Mouse (Mus musculus): ENCODE results near the gene Fam129b. TPM values are rescaled to one million over a fixed set of nuclear protein-coding genes. Genes with fewer than 3 reads are reported as not detected.

Fam129b gene
- polyA plus RNA-seq, 1 experiment from 2014 or later, result 47.9 TPM

GRCm38 (mm10) chr2:32882283-32883043, 6.5 kb downstream of the Fam129b start:
- WGBS, result 62% methylated on average over 13 of the region's 21 CpGs
- Histone ChIP-seq H3K4me3 (no peak overlapping the region), H3K27me3 (ENCODE audit: low read depth, poor library complexity, severe bottlenecking) (no peaks in the 10 kb centered on the region), H3K36me3 (peaks cover 16% of the 10 kb centered on the region), H3K9me3 (replicated peaks) (no peaks in the 10 kb centered on the region), H3K4me1 (peaks cover 92% of the 10 kb centered on the region), H3K27ac (peak overlapping the region; percentile 80)
- no peak for DNase-seq (ENCODE audit: low spot score)

DNA sequence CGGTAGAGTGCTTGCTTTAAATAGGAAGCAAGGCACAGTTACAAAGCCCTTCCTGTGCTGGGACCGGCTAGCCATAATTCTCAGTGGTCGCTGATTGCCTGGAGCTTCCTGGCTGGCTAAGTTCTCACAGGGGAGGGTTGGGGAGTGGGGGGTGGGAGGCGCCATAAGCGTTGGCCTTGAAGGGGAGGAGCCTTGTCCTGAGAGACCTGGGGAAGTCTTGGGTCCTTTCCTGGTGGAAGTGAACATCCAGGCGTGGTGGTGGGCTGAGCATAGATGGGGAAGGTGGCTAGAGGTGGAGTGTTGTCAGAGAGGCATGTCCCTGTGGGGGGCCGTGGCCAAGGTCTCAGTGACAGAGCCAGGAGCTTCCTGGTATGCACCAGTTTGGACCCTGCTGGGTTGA, 8.8 kb downstream of the Fam129b start:
- Histone ChIP-seq H3K27ac (peak overlapping the region; percentile 80), H3K36me3 (peaks cover 16% of the 10 kb centered on the region), H3K4me1 (peaks cover 92% of the 10 kb centered on the region), H3K9me3 (replicated peaks) (no peaks in the 10 kb centered on the region), H3K27me3 (ENCODE audit: low read depth, poor library complexity, severe bottlenecking) (no peaks in the 10 kb centered on the region), H3K4me3 (peak overlapping the region; percentile 21; the same call in 1 of the 2 replicates)
- 19% methylated on average over 7 of the region's 7 CpGs for WGBS
- peak; percentile 55 for DNase-seq (ENCODE audit: low spot score)

- H3K4me1 ChIP-seq, result peaks cover 74% of the 10 kb centered on the region
- 14% methylated on average over 9 of the region's 9 CpGs for WGBS
- DNase-seq (ENCODE audit: low spot score), result peak; percentile 52
- H3K9me3 ChIP-seq (replicated peaks), result no peaks in the 10 kb centered on the region
- H3K4me3 ChIP-seq, result peak overlapping the region; percentile 31
- H3K27me3 ChIP-seq (ENCODE audit: low read depth, poor library complexity, severe bottlenecking), result no peaks in the 10 kb centered on the region
- H3K27ac ChIP-seq, result peak overlapping the region; percentile 95
- peaks cover 29% of the 10 kb centered on the region for H3K36me3 ChIP-seq
Measured at GRCm38 (mm10) chr2:32888029-32888428, 12.1 kb downstream of the Fam129b start.

GRCm38 (mm10) chr2:32888551-32888950, 12.6 kb downstream of the Fam129b start:
- WGBS, result 30% methylated on average over 3 of the region's 3 CpGs
- Histone ChIP-seq H3K9me3 (replicated peaks) (no peaks in the 10 kb centered on the region), H3K4me3 (peak overlapping the region; percentile 31), H3K27ac (peak overlapping the region; percentile 95), H3K36me3 (peaks cover 29% of the 10 kb centered on the region), H3K27me3 (ENCODE audit: low read depth, poor library complexity, severe bottlenecking) (no peaks in the 10 kb centered on the region), H3K4me1 (peaks cover 69% of the 10 kb centered on the region)
- DNase-seq (ENCODE audit: low spot score), result peak; percentile 63

GRCm38 (mm10) chr2:32890280-32890679, 14.4 kb downstream of the Fam129b start:
- Histone ChIP-seq H3K9me3 (replicated peaks) (no peaks in the 10 kb centered on the region), H3K4me3 (no peak overlapping the region), H3K4me1 (peaks cover 59% of the 10 kb centered on the region), H3K27ac (peak overlapping the region; percentile 95; the same call in 1 of the 2 replicates), H3K27me3 (ENCODE audit: low read depth, poor library complexity, severe bottlenecking) (no peaks in the 10 kb centered on the region), H3K36me3 (peaks cover 36% of the 10 kb centered on the region)
- DNase-seq (ENCODE audit: low spot score), result no peak
- WGBS, result 85% methylated on average over 3 of the region's 3 CpGs

DNA sequence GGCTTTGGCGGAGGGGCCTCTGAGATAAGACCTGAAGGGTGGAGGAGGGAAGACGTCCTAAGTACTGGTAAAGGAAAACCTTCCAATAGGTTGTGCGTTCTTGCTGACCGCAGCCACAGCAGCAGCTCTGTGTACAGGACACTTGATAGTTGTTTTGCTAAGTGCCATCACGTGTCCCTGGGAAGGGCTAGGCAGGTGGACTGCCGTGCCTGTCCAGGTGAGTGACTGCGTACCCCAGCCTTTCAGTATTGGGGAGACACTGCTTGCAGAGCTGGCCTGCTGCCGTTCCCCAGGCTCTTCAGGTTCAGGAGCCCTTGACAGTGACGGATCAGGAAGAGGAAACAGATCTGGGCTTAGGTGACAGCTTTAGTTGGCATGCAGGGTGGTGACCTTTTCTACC, 15.4 kb downstream of the Fam129b start:
- no peaks in the 10 kb centered on the region for H3K27me3 ChIP-seq (ENCODE audit: low read depth, poor library complexity, severe bottlenecking)
- WGBS, result 68% methylated on average over 9 of the region's 9 CpGs
- H3K4me3 ChIP-seq, result no peak overlapping the region
- DNase-seq (ENCODE audit: low spot score), result no peak
- peaks cover 36% of the 10 kb centered on the region for H3K36me3 ChIP-seq
- peak overlapping the region; percentile 62 for H3K27ac ChIP-seq
- H3K4me1 ChIP-seq, result peaks cover 63% of the 10 kb centered on the region
- H3K9me3 ChIP-seq (replicated peaks), result no peaks in the 10 kb centered on the region

- 91% methylated on average over 14 of the region's 14 CpGs for WGBS
- peaks cover 66% of the 10 kb centered on the region for H3K4me1 ChIP-seq
Measured at GRCm38 (mm10) chr2:32892490-32892889, 16.6 kb downstream of the Fam129b start.

DNA sequence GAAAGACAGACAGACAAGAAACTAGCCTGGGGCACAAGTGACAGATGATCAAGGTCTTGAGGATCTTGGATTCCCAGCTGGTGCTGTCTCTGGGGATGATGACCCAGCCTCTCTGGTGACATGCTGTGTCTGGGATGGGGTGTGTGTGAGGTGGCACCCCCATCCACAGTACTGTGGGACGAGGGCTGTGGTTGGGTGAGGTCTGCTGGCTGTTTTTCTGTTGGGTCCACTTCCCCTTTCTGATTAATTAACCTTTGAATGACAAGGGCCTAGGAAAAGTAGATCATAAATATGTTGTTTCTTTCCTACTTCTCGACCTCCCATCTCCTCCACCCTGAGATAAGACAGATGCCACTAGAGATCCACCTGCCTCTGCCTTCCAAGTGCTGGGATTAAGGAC, 18.2 kb downstream of the Fam129b start:
- Histone ChIP-seq H3K4me1 (peaks cover 62% of the 10 kb centered on the region), H3K9me3 (replicated peaks) (no peaks in the 10 kb centered on the region), H3K4me3 (no peak overlapping the region), H3K36me3 (peaks cover 36% of the 10 kb centered on the region), H3K27ac (no peak overlapping the region; the same call in 1 of the 2 replicates), H3K27me3 (ENCODE audit: low read depth, poor library complexity, severe bottlenecking) (no peaks in the 10 kb centered on the region)
- DNase-seq (ENCODE audit: low spot score), result no peak
- 85% methylated on average over 2 of the region's 2 CpGs for WGBS

More at GRCm38 (mm10) chr2:32892490-32892889, 16.6 kb downstream of the Fam129b start:
- no peak for DNase-seq (ENCODE audit: low spot score)
- no peak overlapping the region for H3K4me3 ChIP-seq
- H3K9me3 ChIP-seq (replicated peaks), result no peaks in the 10 kb centered on the region
- no peak overlapping the region for H3K27ac ChIP-seq
- H3K27me3 ChIP-seq (ENCODE audit: low read depth, poor library complexity, severe bottlenecking), result no peaks in the 10 kb centered on the region
- peaks cover 36% of the 10 kb centered on the region for H3K36me3 ChIP-seq

DNA sequence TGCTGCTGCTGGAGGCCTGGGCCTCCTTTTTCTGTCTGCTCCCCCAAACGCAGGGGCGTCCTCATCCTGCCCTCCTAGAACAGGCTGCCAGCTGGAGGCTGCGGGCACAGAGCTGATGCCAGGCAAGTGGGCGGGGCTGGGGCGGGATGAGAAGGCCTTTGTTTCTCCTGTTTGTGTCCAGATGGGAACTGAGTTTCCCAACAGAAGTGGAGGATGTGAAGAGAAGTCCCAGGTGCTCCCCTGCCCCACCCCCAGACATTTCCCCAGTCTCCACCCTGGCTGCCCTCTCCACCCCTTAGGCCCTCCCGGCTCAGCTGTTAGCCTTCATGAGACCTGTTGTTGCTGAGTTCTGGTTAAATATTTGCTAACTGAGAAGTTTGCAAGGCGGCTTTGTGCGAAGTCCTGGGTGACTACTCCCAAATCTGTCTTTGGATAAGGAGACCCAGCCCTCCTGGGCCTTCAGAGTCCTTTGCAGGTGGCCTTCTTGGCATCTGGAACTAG, 19.7 kb downstream of the Fam129b start:
- no peak for DNase-seq (ENCODE audit: low spot score)
- peaks cover 51% of the 10 kb centered on the region for H3K4me1 ChIP-seq
- peaks cover 32% of the 10 kb centered on the region for H3K36me3 ChIP-seq
- no peaks in the 10 kb centered on the region for H3K27me3 ChIP-seq (ENCODE audit: low read depth, poor library complexity, severe bottlenecking)
- peak overlapping the region; percentile 61 for H3K27ac ChIP-seq
- 58% methylated on average over 8 of the region's 8 CpGs for WGBS
- no peaks in the 10 kb centered on the region for H3K9me3 ChIP-seq (replicated peaks)
- no peak overlapping the region for H3K4me3 ChIP-seq

DNA sequence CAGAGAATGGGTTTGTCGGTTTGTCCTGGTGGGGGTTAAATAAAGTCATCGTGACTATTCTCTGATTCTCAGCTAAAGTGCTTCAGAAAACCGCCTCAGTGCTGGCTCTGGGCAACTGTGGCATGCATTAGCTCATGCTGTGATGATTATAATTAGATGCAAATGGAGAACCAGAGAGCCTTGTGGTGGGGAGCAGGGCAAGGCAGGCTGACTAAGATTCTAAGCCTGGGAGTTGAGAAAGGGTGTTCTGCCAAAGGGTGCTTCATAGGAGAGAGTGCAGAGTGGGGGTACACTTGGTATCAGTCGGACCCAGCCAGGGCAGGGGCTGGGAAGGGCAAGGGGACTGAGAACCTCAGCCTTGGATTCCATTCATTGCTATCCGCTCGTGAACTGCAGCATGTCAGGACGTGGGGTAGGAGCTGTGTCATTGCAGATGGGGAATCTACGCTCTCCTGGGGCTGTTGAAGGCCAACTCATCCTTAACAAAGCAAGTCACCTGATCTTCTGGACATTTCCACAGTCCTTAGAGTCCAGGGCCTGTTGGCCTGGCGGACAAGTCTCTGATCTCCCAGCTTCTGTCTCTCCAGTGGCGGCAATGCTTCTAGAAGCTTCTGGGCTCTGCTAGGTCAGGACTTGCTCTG, 20.7 kb downstream of the Fam129b start:
- Histone ChIP-seq H3K4me3 (no peak overlapping the region), H3K9me3 (replicated peaks) (no peaks in the 10 kb centered on the region), H3K27ac (peak overlapping the region; percentile 61; the same call in 1 of the 2 replicates), H3K27me3 (ENCODE audit: low read depth, poor library complexity, severe bottlenecking) (no peaks in the 10 kb centered on the region), H3K4me1 (peaks cover 44% of the 10 kb centered on the region), H3K36me3 (peaks cover 25% of the 10 kb centered on the region)
- WGBS, result 61% methylated on average over 10 of the region's 10 CpGs
- DNase-seq (ENCODE audit: low spot score), result no peak

DNA sequence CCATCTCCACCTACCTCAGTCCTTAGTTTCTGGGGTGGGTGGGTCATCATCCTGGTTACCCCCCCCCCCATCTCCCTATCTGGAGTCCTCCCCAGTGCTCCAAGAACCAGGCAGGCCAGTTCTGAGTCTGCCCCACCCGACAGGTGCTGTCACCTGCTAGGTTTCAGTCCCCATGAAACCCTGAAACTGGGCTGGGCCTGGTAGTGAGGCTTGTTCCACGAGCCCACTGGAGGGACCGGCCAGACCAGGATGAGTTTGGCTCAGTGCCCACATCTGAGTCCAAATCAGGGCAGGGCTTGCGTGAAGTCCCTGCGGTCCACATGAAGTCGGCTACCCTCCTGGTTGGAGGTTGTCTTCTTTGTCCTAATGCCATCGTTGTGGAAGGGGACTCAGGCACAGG, 23.1 kb downstream of the Fam129b start:
- H3K9me3 ChIP-seq (replicated peaks), result no peaks in the 10 kb centered on the region
- H3K36me3 ChIP-seq, result peaks cover 8% of the 10 kb centered on the region
- WGBS, result 89% methylated on average over 7 of the region's 7 CpGs
- H3K27me3 ChIP-seq (ENCODE audit: low read depth, poor library complexity, severe bottlenecking), result no peaks in the 10 kb centered on the region
- no peak overlapping the region for H3K4me3 ChIP-seq
- no peak overlapping the region for H3K27ac ChIP-seq
- peaks cover 41% of the 10 kb centered on the region for H3K4me1 ChIP-seq
- DNase-seq (ENCODE audit: low spot score), result no peak

GRCm38 (mm10) chr2:32902126-32902525, 26.2 kb downstream of the Fam129b start:
- Histone ChIP-seq H3K4me1 (peaks cover 36% of the 10 kb centered on the region), H3K27ac (no peak overlapping the region; the same call in 1 of the 2 replicates)
- 90% methylated on average over 9 of the region's 9 CpGs for WGBS

DNA sequence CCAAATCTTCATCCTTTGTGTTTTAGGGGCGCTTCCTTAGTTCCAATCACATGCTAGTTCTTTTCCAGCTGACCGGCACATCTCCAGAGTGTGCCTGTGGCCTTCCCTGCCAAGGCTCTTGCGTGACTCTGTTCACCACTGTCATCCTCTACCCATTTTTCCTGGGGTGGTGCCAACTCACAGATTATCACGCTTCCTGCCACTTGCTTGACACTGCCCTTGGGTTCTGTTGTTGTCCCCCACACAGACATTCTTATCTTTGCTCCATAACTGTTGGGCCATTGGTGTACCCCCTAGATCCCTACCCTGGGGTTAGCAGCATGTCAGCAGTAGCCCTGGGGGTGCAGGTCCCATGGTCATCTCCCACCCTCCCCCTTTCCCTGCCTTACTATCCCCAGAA, 27.6 kb downstream of the Fam129b start:
- no peak for DNase-seq (ENCODE audit: low spot score)
- Histone ChIP-seq H3K4me1 (peaks cover 38% of the 10 kb centered on the region), H3K27ac (no peak overlapping the region), H3K27me3 (ENCODE audit: low read depth, poor library complexity, severe bottlenecking) (no peaks in the 10 kb centered on the region), H3K9me3 (replicated peaks) (no peaks in the 10 kb centered on the region), H3K36me3 (peaks cover 17% of the 10 kb centered on the region), H3K4me3 (no peak overlapping the region)
- 94% methylated on average over 4 of the region's 4 CpGs for WGBS

More at GRCm38 (mm10) chr2:32902126-32902525, 26.2 kb downstream of the Fam129b start:
- DNase-seq (ENCODE audit: low spot score), result no peak
- Histone ChIP-seq H3K4me3 (no peak overlapping the region), H3K36me3 (peaks cover 17% of the 10 kb centered on the region), H3K27me3 (ENCODE audit: low read depth, poor library complexity, severe bottlenecking) (no peaks in the 10 kb centered on the region), H3K9me3 (replicated peaks) (no peaks in the 10 kb centered on the region)
